Mouse (Mus musculus) ES-Bruce4 (cell line): ENCODE measurements around the gene Zfp593.

ENCODE experiments used
- CTCF ChIP-seq: IDR thresholded peaks from one replicate; pipeline ENCODE4 v1.8.1; 2011; ENCODE audit warnings: low read depth, low read length
- EP300 ChIP-seq: IDR thresholded peaks from 2 replicates; pipeline ENCODE4 v1.6.1; 2011; ENCODE audit warnings: low read depth, low read length; ENCODE audit not compliant: insufficient read depth
- POLR2A ChIP-seq: IDR thresholded peaks from one replicate; pipeline ENCODE4 v1.8.1; 2011; ENCODE audit warnings: low read length; ENCODE audit not compliant: insufficient read depth

- TF ChIP-seq POLR2A (peak; percentile 93), CTCF (no peak), EP300 (no peak)
Measured at GRCm38 (mm10) chr4:134268102-134268655, 22.8 kb upstream of the Zfp593 start.
